Mouse (Mus musculus): Measurements from ENCODE around the gene Sspo. TPM values are rescaled to one million over a fixed set of nuclear protein-coding genes. Genes with fewer than 3 reads are reported as not detected.

The Sspo gene
- total and polyA plus RNA-seq, 3 experiments, result 0.08 to 0.42 (median 0.17) TPM

- dilution Hi-C loops (cut with MboI; ENCODE audit: extremely low pct_ligation_motif_present, extremely low pct_unique_long_range_greater_than_20kb, low sequenced_read_pairs), result no loop called here
- no peak overlapping the region for H3K4me2 ChIP-seq (ENCODE audit: insufficient read depth, low read depth, poor library complexity, severe bottlenecking)
- DNase-seq (ENCODE audit: extremely low read depth), result no peak
- H3K27ac ChIP-seq (ENCODE audit: insufficient read depth, low read depth), result no peak overlapping the region
- H3K79me2 ChIP-seq (replicated peaks; ENCODE audit: control insufficient read depth, extremely low read depth, insufficient read depth, poor library complexity, severe bottlenecking), result no peaks in the 10 kb centered on the region
- peaks cover 0 to 17% of the 10 kb centered on the region in 2 experiments; a peak in 3 of 4 replicates for H3K4me1 ChIP-seq (ENCODE audit: control insufficient read depth in 1 of 2, insufficient read depth in 2 of 2)
- no peaks in the 10 kb centered on the region for H3K9me3 ChIP-seq (replicated peaks; ENCODE audit: low read length)
- no peak for TF ChIP-seq RCOR1 (conservative IDR thresholded peaks at IDR 0.05; ENCODE audit: low read depth, low read length)
- TF ChIP-seq ZNF384 (IDR thresholded peaks at IDR 0.05; ENCODE audit: low read depth, low read length), result no peak
- TF ChIP-seq NRF1 (IDR thresholded peaks at IDR 0.05; ENCODE audit: low read depth, low read length), result no peak
- no peak for TF ChIP-seq JUN (IDR thresholded peaks at IDR 0.05; ENCODE audit: insufficient read depth, low read depth, low read length)
- no peak for TF ChIP-seq MYC (IDR thresholded peaks at IDR 0.05; ENCODE audit: low read depth, low read length)
- no peak for TF ChIP-seq SMC3 (IDR thresholded peaks at IDR 0.05; ENCODE audit: low read depth, low read length)
- no peak for TF ChIP-seq ZMIZ1 (IDR thresholded peaks at IDR 0.05; ENCODE audit: low read depth, low read length)
- TF ChIP-seq UBTF (IDR thresholded peaks at IDR 0.05; ENCODE audit: low read depth, low read length), result no peak
- TF ChIP-seq POLR2AphosphoS2 (IDR thresholded peaks at IDR 0.05; ENCODE audit: low read depth, low read length), result no peak
- H3K9ac ChIP-seq (ENCODE audit: insufficient read depth, low read depth), result no peak overlapping the region
- no peaks in the 10 kb centered on the region for H3K36me3 ChIP-seq (replicated peaks in 1 of 2; ENCODE audit: control insufficient read depth in 1 of 2, insufficient read depth in 1 of 2, low read length in 1 of 2)
- in situ Hi-C loops (cut with MboI; ENCODE audit: low pct_ligation_motif_present, low pct_unique_long_range_greater_than_20kb, low sequenced_read_pairs), result no loop called here
- H3K27me3 ChIP-seq (replicated peaks), result no peaks in the 10 kb centered on the region
- H3K4me3 ChIP-seq (replicated peaks in 1 of 3; ENCODE audit: low read depth in 2 of 3, low read length in 2 of 3, poor library complexity in 1 of 3), result no peak overlapping the region
These were observed 17.3 kb upstream of the Sspo start for GRCm38 (mm10) chr6:48430748-48431147.

- no peak for TF ChIP-seq PAX5 (IDR thresholded peaks at IDR 0.05; ENCODE audit: low read length)
- H3K4me3 ChIP-seq (replicated peaks in 1 of 3; ENCODE audit: low read depth in 2 of 3, low read length in 2 of 3, poor library complexity in 1 of 3), result no peak overlapping the region
- no peaks in the 10 kb centered on the region for H3K27me3 ChIP-seq (replicated peaks)
- dilution Hi-C loops (cut with MboI; ENCODE audit: extremely low pct_ligation_motif_present, extremely low pct_unique_long_range_greater_than_20kb, low sequenced_read_pairs), result no loop called here
- no peaks in the 10 kb centered on the region for H3K79me2 ChIP-seq (replicated peaks; ENCODE audit: control insufficient read depth, extremely low read depth, insufficient read depth, poor library complexity, severe bottlenecking)
- H3K36me3 ChIP-seq (replicated peaks in 1 of 2; ENCODE audit: control insufficient read depth in 1 of 2, insufficient read depth in 1 of 2, low read length in 1 of 2), result peaks cover 0 to 13% of the 10 kb centered on the region in 2 experiments
- in situ Hi-C loops (cut with MboI; ENCODE audit: low pct_ligation_motif_present, low pct_unique_long_range_greater_than_20kb, low sequenced_read_pairs), result no loop called here
- H3K27ac ChIP-seq (ENCODE audit: insufficient read depth, low read depth), result no peak overlapping the region
- no peak overlapping the region for H3K4me2 ChIP-seq (ENCODE audit: insufficient read depth, low read depth, poor library complexity, severe bottlenecking)
- no peak overlapping the region for H3K9ac ChIP-seq (ENCODE audit: insufficient read depth, low read depth)
- peaks cover 0 to 17% of the 10 kb centered on the region in 2 experiments; a peak in 3 of 4 replicates for H3K4me1 ChIP-seq (ENCODE audit: control insufficient read depth in 1 of 2, insufficient read depth in 2 of 2)
- no peak for DNase-seq (ENCODE audit: extremely low read depth)
- H3K9me3 ChIP-seq (replicated peaks; ENCODE audit: low read length), result no peaks in the 10 kb centered on the region
These were observed 14.9 kb upstream of the Sspo start for GRCm38 (mm10) chr6:48432893-48433816.

- H3K4me2 ChIP-seq (ENCODE audit: insufficient read depth, low read depth, poor library complexity, severe bottlenecking), result no peak overlapping the region
- peaks cover 8% of the 10 kb centered on the region for H3K9me3 ChIP-seq (replicated peaks; ENCODE audit: low read length)
- H3K9ac ChIP-seq (ENCODE audit: insufficient read depth, low read depth), result no peak overlapping the region
- H3K27me3 ChIP-seq (replicated peaks), result no peaks in the 10 kb centered on the region
- DNase-seq (ENCODE audit: extremely low read depth), result no peak
- no peaks in the 10 kb centered on the region for H3K79me2 ChIP-seq (replicated peaks; ENCODE audit: control insufficient read depth, extremely low read depth, insufficient read depth, poor library complexity, severe bottlenecking)
- dilution Hi-C loops (cut with MboI; ENCODE audit: extremely low pct_ligation_motif_present, extremely low pct_unique_long_range_greater_than_20kb, low sequenced_read_pairs), result no loop called here
- H3K4me3 ChIP-seq (replicated peaks in 1 of 3; ENCODE audit: low read depth in 2 of 3, low read length in 2 of 3, poor library complexity in 1 of 3), result no peak overlapping the region
- no peak overlapping the region for H3K27ac ChIP-seq (ENCODE audit: insufficient read depth, low read depth)
- peaks cover 0 to 4% of the 10 kb centered on the region in 2 experiments; a peak in 3 of 4 replicates for H3K4me1 ChIP-seq (ENCODE audit: control insufficient read depth in 1 of 2, insufficient read depth in 2 of 2)
- TF ChIP-seq MEF2A (IDR thresholded peaks at IDR 0.05; ENCODE audit: borderline replicate concordance, low read depth, low read length) (no peak), RCOR1 (conservative IDR thresholded peaks at IDR 0.05; ENCODE audit: low read depth, low read length) (no peak), USF2 (conservative IDR thresholded peaks at IDR 0.05; ENCODE audit: low read depth, low read length) (no peak), UBTF (IDR thresholded peaks at IDR 0.05; ENCODE audit: low read depth, low read length) (no peak), MXI1 (IDR thresholded peaks at IDR 0.05; ENCODE audit: low read depth, low read length) (no peak), ETS1 (conservative IDR thresholded peaks at IDR 0.05; ENCODE audit: low read depth, low read length) (no peak), MAFK (IDR thresholded peaks at IDR 0.05; ENCODE audit: insufficient replicate concordance, low read length) (no peak), JUND (conservative IDR thresholded peaks at IDR 0.05; ENCODE audit: low read depth, low read length) (no peak), ELF1 (IDR thresholded peaks at IDR 0.05; ENCODE audit: low read depth, low read length) (no peak), EP300 (IDR thresholded peaks at IDR 0.05; ENCODE audit: low read length) (no peak), POLR2AphosphoS2 (IDR thresholded peaks at IDR 0.05; ENCODE audit: low read depth, low read length) (no peak), ZNF384 (IDR thresholded peaks at IDR 0.05; ENCODE audit: low read depth, low read length) (no peak), ZKSCAN1 (IDR thresholded peaks at IDR 0.05; ENCODE audit: borderline replicate concordance, low read depth, low read length) (no peak), E2F4 (IDR thresholded peaks at IDR 0.05; ENCODE audit: insufficient replicate concordance, low read depth, low read length) (no peak)
- in situ Hi-C loops (cut with MboI; ENCODE audit: low pct_ligation_motif_present, low pct_unique_long_range_greater_than_20kb, low sequenced_read_pairs), result no loop called here
- H3K36me3 ChIP-seq (replicated peaks in 1 of 2; ENCODE audit: control insufficient read depth in 1 of 2, insufficient read depth in 1 of 2, low read length in 1 of 2), result peaks cover 0 to 27% of the 10 kb centered on the region in 2 experiments
These were observed 13.4 kb upstream of the Sspo start for GRCm38 (mm10) chr6:48434651-48435050.

Measured in CH12.LX (cell line).